Mouse (Mus musculus): ENCODE measurements at regions not wholly inside any gene's neighbourhood (a gene's known extent, or its start where the extent isn't known, plus 50 kb on each side); places are given as distances from the start of the nearest gene placed in this dataset.

DNA sequence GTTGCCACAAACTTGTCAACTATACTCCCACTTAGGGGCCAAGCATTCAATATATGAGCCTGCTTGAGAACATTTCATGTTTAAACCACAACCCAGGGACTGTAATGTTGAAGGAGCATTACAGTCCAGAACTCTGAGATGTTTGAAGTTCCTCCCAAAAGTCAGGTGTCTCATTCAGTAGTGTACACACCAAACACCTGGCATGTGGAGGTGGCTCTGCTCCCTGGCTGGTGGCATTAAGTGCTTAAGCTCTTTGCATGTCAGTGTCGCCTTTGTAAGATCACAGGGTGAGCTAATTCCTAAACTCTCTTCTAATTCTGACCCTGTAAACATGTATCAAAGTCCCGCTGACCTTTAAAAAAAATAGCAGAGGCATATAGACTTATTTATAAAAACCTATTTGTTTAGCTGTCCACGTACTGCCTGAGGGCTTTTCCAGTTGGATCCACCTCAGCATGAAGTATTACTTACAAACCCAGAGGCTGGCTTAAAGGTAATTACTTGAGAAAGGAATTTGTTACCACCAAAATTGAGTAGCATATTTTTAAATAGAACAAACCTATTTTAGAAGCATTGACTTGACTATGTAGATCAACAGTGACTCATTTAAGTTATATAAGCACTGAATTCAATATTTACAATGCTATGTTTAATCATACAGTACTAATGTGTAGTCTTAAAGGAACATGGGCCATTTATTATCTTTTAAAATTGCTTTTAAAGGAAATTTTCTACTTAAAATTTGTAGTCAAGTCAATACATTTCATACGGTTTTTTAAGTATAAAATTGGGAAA lies 276.3 kb upstream of the Fermt1 start:
- DNase-seq (ENCODE audit: low read depth), result no peak

DNA sequence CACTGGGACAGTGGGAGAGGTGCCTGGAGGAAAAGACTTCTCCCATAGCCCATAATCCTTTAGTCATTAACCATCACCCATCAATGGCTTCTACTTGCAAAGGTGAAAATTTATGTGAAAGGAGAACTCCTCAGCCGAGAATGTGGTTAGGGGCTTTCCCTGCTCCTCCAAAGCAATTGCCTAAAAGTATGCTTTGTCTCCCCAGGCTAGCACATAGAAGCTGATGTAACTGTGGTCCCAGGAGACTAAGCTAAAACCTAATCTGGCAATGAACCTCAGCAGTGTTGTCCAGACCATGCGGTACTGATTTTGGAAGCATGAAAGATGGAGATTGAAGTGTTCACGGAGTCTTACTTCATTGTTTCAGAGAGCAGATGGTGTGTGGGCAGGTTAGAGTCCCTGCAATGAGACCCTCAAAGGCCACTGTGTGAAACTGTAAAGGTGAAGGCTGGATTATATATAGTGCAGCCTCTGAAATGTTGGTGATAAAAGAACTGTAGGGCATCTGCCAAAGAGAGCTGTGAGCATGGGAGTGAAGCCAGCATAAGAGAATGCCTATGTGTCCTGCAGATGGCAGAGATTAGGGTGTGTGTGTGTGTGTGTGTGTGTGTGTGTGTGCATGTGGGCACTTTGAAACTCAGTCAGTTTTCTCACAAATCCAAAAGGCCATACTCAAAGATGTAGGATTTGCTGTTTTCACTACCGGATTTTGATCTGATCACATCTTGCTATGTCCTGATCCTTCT lies 289.6 kb upstream of the Fermt1 start:
- DNase-seq (ENCODE audit: low read depth), result no peak

DNA sequence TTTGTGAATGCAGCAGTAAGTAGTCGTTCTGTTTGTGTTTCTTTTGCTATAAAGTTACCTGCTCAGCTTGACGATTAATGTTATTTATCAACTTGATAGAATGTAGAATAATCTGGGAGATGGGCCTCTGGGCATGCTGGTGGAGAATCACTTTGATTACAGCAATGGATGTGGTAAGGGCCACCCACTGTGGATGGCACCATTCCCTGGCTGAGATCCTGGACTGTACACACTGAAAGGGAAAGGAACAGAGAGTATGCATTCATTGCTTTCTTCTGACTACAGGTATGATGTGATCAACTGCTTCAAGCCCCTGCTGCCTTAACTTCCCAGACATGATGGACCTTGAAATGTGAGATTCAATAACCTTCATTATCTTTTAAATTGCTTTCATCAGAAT lies 299.8 kb upstream of the Bmp2 start:
- no peak for DNase-seq (ENCODE audit: low read depth)

DNA sequence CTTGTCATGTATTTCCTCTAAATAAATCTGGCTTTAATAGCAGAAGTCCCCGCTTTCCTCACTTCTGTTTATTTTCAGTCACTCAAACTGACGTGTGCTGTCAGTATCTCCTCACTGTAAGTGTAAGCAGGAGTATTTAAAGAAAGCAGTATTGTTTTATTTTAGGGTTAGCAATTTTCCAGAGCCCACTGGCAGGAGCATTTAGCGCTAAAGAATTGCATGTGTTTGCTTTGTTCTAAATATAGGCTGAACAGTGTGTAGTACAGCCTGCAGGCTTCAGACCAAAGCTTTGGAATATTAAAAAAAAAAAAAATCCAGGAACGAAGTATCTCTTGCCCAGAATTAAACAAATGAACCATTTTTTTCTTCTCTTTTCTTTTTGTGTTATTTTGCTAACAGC lies 277.5 kb upstream of the Bmp2 start:
- no peak for DNase-seq (ENCODE audit: low read depth)

DNA sequence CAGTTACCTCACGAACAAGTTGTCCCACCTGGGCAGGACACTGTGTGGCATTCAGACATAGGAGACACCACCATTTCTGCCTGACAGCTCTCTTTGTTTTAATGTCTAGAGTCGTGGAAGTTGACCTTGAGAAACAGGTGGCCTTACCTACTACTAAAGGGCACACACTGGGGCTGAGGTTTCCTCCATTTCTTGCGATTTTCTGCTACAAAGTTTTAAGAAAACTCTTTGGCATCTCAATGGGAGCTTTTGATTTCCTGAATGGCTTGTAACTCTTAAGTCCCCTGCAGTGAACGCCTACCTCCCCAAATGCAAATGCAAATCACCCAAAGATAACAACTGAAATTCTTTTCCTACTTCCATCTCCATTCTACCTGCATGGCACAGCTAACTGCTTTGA lies 273.4 kb upstream of the Bmp2 start:
- no peak for DNase-seq (ENCODE audit: low read depth)

DNA sequence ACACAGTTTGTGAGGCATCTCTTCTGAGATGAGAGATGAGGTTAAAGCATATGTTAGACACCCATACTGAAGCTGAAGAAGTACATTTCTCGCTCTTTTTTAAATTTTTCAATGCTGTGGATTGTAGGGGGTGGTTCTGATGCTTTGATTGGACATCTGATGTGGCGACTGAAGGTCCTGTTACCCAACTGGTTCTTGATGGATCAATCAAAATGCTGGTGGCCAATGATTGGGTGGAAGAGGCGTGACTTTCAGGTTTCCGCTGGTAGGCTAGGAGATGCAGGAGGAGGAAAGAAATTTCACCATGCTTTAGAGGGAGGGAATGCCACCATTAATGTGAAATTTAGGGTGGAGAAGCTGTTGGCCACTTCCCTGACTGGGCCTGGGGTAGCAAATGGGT lies 272.7 kb upstream of the Bmp2 start:
- DNase-seq (ENCODE audit: low read depth), result no peak

DNA sequence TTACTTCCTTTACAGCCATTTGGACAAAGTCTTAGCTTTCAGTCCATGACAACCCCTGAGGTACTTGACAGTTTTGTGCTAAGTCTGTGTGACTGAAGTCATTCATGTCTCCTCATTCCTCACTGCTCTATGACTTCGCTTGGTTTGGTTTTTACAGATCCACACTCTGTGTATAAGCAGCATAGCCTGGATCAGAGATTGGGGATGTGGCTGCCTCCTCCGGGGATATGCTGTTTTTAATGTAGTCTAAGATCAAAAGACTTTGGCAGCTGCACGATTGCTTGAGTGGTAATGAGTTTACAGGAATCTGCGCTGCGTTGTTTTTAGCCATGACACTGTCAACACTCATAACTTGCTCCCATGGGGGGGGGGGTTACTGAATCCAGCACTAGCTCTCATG lies 269.3 kb upstream of the Bmp2 start:
- no peak for DNase-seq (ENCODE audit: low read depth)

DNA sequence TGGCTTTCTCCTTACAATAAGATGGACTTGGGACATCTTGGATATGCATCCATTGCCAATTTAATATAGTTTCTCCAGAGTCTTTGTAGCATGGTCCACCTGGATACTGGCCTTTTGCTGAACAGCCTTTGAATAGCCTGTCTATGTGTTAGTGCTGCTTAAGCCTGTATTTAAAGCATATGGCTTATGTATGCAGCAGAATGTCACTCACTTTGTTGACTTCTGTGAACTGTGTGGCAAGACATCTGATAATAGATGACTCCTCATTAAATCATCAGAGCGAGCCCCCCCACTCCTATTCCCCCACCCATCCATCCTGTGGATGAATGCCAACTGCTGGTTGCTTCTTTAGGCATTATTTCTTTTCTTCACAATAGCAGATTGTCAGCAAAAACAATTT lies 268.2 kb upstream of the Bmp2 start:
- DNase-seq (ENCODE audit: low read depth), result no peak

DNA sequence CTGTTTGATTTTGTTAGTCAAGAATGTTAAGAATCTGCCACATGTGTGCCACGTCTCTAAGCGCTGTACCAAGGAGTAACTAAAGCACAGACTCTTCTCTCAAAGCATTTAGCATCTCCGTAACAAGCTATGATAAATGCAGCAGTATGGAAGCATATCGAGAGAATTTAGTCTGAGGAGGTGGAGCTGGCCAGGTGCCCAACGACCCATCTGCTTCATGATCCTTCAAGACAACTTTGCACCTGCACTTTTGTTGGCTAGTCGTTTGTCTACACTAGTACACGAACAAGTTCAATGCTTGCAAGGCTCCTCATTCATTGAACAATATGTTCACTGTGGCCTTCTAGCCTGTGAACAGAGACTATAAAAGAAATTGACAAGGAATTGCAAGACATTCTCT lies 257.8 kb upstream of the Bmp2 start:
- DNase-seq (ENCODE audit: low read depth), result no peak

DNA sequence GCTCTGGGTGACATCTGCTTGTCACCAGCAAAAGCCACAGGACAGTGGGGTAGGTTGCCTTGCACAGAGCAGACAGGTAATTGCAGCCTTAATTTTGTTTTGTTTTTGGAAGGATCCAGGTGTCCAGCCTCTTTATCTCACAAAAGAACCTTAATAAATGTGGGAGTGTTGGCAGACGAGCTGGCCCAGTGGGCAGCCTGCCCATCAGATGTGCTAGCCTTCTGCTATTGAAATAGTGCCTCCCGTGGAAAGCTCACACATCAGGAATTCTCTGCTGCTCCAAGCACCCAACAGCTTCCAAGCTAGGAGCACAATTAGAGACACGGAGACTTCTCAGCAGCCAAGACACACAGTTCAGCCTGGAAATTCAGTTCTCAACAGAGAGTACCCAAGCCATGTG lies 246.0 kb upstream of the Bmp2 start:
- DNase-seq (ENCODE audit: low read depth), result no peak

DNA sequence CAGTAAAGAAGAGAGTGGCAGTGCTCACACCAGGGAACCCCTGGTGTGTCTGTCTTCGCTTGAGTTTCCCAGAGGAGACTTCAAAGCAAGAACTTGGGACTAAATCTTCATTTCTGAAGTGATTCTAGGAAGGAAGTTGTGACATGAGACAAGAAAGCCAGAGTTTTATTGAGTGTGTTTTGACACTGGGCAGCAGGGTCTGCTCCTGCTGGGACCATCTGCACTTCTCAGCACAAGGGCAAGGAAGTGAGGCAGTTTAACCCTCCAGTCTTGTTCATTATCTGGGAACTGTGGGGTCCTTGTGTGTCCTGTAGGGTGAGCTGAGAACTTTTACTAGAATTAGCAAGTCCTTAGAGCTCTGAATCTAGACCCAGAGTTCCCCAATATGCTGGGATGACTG lies 241.0 kb upstream of the Bmp2 start:
- no peak for DNase-seq (ENCODE audit: low read depth)

DNA sequence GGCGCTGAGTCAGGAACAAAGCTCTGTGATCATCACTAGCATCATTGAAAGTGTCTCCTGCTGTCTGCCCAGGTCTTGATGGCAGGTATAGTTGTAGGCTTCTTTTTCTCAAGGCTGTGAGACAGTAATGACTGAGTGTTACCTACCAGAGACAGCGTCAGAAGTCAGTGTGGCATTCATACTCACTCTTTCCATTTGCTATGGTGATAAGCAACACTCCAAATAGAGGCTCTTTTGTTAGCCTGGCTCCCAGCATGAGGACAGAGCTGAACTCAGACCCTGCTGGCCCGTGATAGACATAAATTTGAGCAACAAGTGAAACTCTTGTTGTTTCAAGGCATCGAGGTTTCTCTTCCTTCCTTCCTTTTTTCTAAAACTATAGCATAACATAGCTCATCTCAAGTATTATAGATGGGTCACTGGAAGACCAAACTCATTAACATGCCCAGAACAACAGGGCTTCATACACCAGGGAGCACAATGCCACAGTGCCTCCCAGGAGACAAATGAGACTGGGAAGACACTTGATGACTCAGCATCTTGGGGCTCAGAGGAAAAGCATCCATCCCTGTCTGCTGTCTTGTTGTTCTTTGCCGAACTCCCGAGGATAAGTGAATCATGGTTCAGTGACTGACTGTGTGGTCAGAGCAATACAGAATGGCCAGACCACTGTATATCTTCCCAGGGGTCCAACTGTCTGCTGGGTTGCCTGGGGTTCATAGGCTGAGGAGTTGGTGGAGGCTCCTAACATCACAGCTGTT lies 225.5 kb upstream of the Bmp2 start:
- DNase-seq (ENCODE audit: low read depth), result no peak

DNA sequence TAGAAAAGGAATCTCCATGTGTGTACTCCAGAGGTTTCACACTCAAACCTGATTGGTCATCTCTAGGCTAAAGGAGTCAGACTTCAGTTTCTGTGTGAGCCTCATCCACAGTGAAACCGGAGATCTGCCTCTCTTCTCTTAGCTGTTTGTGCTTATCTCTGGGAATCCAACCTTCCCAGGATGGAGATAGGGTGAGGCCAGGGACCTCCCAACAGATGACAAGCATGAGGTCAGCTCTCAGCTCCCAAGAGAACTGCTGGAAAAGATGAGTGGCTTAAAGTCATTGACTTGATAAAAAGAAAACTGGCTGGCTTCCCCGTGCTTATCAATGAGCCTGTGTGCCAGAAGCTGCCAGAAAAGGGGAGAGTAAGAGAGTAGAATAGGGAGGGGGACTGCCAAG lies 224.3 kb upstream of the Bmp2 start:
- no peak for DNase-seq (ENCODE audit: low read depth)

DNA sequence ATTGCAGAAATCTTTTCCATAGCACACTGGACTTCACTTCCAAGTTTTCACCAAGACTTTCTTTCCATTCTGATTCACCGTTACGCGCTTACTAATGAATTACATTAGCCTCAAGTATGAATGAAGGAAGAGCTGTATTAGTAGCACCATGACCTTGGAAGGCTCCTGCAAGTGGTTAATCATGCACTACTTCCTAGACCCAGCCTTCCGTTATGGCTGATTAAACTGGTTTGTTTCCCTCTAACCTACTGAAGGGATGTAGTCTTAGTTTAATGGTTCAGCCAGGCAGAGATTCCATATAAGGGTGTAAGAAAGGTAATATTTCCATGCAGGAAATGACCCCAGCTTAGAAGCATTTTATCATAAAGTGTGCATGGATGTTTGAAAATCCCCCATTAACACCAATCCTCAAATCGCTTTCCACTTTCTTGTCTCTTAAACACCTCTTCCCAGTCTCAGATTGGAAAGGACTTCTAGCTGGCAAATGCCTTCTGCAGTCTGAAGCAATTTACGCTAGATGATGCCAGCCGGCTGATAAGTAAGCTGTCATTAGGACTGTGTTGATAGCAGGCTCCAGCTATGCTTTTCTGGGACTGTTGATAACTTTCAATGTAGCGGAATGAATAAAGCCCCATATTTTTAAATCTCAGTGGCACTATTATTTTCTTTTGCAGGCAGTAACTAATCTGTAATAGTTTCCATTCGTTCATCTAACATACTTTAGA lies 215.6 kb upstream of the Bmp2 start:
- no peak for DNase-seq (ENCODE audit: low read depth)

DNA sequence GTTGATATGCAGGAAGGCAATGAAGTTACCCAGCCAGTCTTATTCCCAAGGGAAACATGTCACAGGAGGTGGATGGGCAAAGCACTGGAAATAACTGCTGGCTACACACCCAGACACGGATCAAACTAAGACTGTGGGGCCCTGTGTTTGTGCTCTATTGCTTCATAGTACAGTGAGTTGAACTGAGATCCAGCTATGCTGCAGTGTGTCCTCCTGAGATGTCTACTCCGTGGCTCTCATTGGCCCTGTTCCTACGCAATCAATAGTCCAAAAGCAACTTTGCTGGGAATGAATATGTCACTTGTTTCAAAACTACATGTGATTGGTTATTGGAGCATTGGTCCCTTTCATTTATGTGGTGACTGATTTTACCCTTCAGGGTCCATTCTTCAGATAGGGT lies 213.8 kb upstream of the Bmp2 start:
- DNase-seq (ENCODE audit: low read depth), result no peak

DNA sequence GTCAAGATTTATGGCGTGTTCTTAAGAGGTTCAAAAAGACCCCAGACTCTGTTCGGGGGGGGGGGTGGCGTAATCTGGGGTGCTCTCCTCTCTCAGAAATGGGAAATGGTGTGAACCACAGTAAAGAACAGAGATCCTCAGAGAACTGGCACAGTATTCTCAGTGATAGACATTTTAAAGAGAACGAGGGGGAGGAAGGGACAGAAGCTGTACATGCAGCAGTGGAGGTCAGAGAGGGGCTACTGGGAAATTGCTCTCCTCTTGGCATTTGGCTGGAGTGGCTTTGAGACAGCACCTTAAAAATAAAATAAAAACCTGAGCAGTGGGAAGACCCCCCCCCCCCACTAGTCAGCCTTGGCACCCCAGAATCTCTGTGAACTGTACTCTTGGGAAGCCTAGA lies 210.6 kb upstream of the Bmp2 start:
- no peak for DNase-seq (ENCODE audit: low read depth)

DNA sequence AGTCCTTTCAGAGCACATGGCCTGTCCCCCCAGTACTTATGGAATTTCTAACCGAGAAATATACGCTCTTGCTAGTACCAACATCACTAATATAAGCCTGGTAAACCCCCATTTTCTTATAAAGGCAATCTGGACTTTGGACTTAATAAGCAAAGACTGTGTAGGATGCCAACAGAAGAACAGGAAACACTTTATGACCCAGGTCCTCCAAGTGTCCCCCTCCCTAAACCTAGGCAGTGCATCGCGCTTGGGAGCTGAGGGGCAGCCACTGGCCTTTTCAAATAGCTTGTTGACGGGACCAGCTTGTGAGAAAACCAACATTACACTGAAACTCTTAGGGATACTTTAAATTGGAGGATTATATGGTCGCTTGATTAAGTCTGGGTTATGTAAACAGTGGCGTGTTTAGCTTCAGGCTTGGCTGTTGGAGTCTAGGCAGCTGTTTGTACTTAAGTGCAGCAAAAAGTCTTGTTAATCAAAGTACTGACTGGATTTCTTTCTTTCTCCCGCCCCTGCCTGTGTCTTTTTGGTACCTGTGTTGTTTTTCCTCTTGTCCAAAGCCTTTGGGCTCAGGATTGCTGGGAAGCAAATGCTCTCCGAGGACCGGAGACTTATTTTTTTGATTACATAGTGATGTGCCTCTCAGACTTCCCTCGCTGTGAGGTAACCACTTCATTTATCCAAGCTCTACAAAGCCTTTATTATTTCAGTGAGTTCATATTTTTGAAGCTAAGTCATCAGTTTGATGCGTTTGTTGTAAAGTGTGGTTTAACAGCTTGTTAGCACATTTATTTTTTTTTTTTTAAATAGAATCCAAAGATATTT lies 205.8 kb upstream of the Bmp2 start:
- no peak for DNase-seq (ENCODE audit: low read depth)

DNA sequence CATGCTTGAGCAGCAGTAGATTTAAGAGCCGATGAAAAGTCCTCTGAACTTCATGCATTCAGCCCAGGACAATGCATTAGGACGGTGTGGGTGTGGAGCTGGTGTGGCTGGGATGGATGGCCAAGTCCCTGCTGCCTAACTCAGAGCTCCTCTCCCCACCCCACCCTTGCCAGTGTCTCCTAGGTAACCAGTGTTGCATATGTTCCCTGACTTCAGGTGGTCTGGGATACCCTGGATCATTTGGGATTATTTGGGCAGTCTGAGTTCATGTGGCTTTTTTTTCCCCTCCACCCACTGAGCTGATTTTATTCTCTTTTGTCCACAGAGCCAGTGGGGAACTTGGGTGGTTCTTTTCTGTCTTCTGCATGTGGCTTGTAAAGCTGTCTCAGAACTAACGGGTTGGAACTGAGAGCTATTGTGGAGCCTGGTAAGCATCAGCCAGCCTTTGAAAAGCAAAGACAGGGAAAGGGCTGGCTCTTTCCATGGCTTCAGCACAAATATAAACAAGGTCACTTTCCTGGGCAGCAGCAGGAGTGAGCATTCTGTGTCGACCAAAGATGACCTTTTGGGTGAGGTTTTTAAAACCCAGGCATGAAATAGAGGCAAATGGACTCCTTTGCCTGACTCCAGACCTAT lies 205.1 kb upstream of the Bmp2 start:
- no peak for DNase-seq (ENCODE audit: low read depth)

DNA sequence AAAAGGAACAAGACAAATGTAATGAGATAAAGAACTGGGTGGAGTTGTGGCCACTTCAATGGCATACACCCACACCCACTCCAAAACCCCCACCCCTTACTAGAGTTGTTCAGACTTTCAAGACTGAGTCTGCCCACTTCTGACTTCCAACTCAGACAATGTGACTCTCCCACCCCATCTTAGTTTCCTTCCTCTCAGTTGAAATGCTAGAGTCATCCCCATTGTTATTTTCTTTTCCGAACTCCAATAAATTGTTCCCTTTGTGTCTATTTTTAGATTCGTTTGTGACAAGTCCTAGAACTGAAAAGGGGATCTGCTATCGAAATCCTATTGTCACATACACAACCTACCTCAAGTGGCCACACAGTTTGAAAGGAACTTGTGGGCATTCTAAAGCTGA lies 200.7 kb upstream of the Bmp2 start:
- DNase-seq (ENCODE audit: low read depth), result no peak

DNA sequence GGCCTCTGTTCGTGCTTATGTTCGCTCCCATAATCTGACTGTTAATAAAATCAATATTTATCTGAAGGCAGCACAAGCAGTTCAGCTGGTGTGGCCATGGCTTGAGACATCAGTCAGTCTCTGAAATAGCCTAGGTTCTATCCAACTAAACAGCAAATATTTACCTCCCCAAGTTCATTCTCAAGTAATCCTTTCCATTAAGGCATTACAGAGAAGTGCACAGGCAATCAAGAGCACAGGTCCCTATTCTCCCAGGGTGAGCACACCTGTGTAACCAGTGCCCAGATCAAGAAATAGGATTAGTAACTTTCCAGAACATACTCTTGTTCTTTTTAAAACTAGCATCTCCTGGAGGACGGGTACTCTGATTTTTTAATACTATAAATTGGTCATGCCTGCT lies 199.2 kb upstream of the Bmp2 start:
- no peak for DNase-seq (ENCODE audit: low read depth)

All from induced T-regulatory cell, adult 2 months (primary cell).